Mouse (Mus musculus): ENCODE data around the gene Ap1s3. TPM values are rescaled to one million over a fixed set of nuclear protein-coding genes. Genes with fewer than 3 reads are reported as not detected.

Gene Ap1s3
- polyA plus RNA-seq, 1 experiment from 2014 or later, result 0.18 TPM

- WGBS, result 76% methylated on average over 2 of the region's 2 CpGs
- no peak for ATAC-seq (ENCODE audit: insufficient number of reproducible peaks, insufficient read depth, low FRiP score, low TSS enrichment)
- H3K4me2 ChIP-seq (replicated peaks), result no peak overlapping the region
Measured at GRCm38 (mm10) chr1:79698506-79698905, 26.7 kb upstream of the Ap1s3 start.

GRCm38 (mm10) chr1:79697382-79697781 lies 25.6 kb upstream of the Ap1s3 start:
- H3K27me3 ChIP-seq, result no peaks in the 10 kb centered on the region
- no peak overlapping the region for H3K4me3 ChIP-seq
- H3K9me3 ChIP-seq, result no peaks in the 10 kb centered on the region
- H3K36me3 ChIP-seq, result no peaks in the 10 kb centered on the region; the same call in 1 of the 2 replicates
- peak; percentile 84 for ATAC-seq (ENCODE audit: insufficient number of reproducible peaks, insufficient read depth, low FRiP score, low TSS enrichment)
- H3K4me1 ChIP-seq, result peaks cover 10% of the 10 kb centered on the region
- peak overlapping the region; percentile 36; the same call in 1 of the 2 replicates for H3K27ac ChIP-seq
- no peak overlapping the region for H3K9ac ChIP-seq
- no peak overlapping the region for H3K4me2 ChIP-seq (replicated peaks)
- 48% methylated on average over 9 of the region's 9 CpGs for WGBS

More at GRCm38 (mm10) chr1:79698506-79698905, 26.7 kb upstream of the Ap1s3 start:
- H3K4me1 ChIP-seq, result peaks cover 10% of the 10 kb centered on the region
- no peaks in the 10 kb centered on the region; the same call in 1 of the 2 replicates for H3K36me3 ChIP-seq
- H3K4me3 ChIP-seq, result no peak overlapping the region
- no peaks in the 10 kb centered on the region for H3K27me3 ChIP-seq
- H3K27ac ChIP-seq, result no peak overlapping the region
- H3K9me3 ChIP-seq, result no peaks in the 10 kb centered on the region
- no peak overlapping the region for H3K9ac ChIP-seq

- 63% methylated on average over 5 of the region's 5 CpGs for WGBS
- no peak overlapping the region for H3K9ac ChIP-seq
Measured at GRCm38 (mm10) chr1:79696933-79697332, 25.2 kb upstream of the Ap1s3 start.

GRCm38 (mm10) chr1:79692482-79692881 lies 20.7 kb upstream of the Ap1s3 start:
- H3K9me3 ChIP-seq, result no peaks in the 10 kb centered on the region
- WGBS, result 79% methylated on average over 3 of the region's 3 CpGs

More at GRCm38 (mm10) chr1:79696933-79697332, 25.2 kb upstream of the Ap1s3 start:
- H3K4me1 ChIP-seq, result peaks cover 10% of the 10 kb centered on the region
- ATAC-seq (ENCODE audit: insufficient number of reproducible peaks, insufficient read depth, low FRiP score, low TSS enrichment), result peak; percentile 74
- H3K4me3 ChIP-seq, result no peak overlapping the region
- H3K27ac ChIP-seq, result no peak overlapping the region
- H3K36me3 ChIP-seq, result no peaks in the 10 kb centered on the region; the same call in 1 of the 2 replicates
- no peak overlapping the region for H3K4me2 ChIP-seq (replicated peaks)
- H3K9me3 ChIP-seq, result no peaks in the 10 kb centered on the region
- H3K27me3 ChIP-seq, result no peaks in the 10 kb centered on the region

GRCm38 (mm10) chr1:79687254-79687653 lies 15.5 kb upstream of the Ap1s3 start:
- Histone ChIP-seq H3K9ac (no peak overlapping the region), H3K36me3 (no peaks in the 10 kb centered on the region), H3K4me2 (replicated peaks) (no peak overlapping the region), H3K4me1 (no peaks in the 10 kb centered on the region), H3K9me3 (no peaks in the 10 kb centered on the region), H3K27ac (no peak overlapping the region), H3K27me3 (no peaks in the 10 kb centered on the region), H3K4me3 (no peak overlapping the region)
- 85% methylated on average over 1 of the region's 1 CpGs for WGBS
- no peak for ATAC-seq (ENCODE audit: insufficient number of reproducible peaks, insufficient read depth, low FRiP score, low TSS enrichment)

More at GRCm38 (mm10) chr1:79692482-79692881, 20.7 kb upstream of the Ap1s3 start:
- Histone ChIP-seq H3K27me3 (no peaks in the 10 kb centered on the region), H3K9ac (no peak overlapping the region), H3K4me2 (replicated peaks) (no peak overlapping the region), H3K4me1 (peaks cover 2% of the 10 kb centered on the region), H3K36me3 (no peaks in the 10 kb centered on the region), H3K27ac (no peak overlapping the region), H3K4me3 (no peak overlapping the region)
- ATAC-seq (ENCODE audit: insufficient number of reproducible peaks, insufficient read depth, low FRiP score, low TSS enrichment), result no peak

- no peaks in the 10 kb centered on the region for H3K27me3 ChIP-seq
- H3K36me3 ChIP-seq, result no peaks in the 10 kb centered on the region
- no peak overlapping the region for H3K4me2 ChIP-seq (replicated peaks)
- H3K27ac ChIP-seq, result no peak overlapping the region
- H3K9ac ChIP-seq, result no peak overlapping the region
- no peaks in the 10 kb centered on the region for H3K9me3 ChIP-seq
- no peaks in the 10 kb centered on the region for H3K4me1 ChIP-seq
- no peak for ATAC-seq (ENCODE audit: insufficient number of reproducible peaks, insufficient read depth, low FRiP score, low TSS enrichment)
- no peak overlapping the region for H3K4me3 ChIP-seq
Measured at GRCm38 (mm10) chr1:79684027-79684426, 12.3 kb upstream of the Ap1s3 start.

GRCm38 (mm10) chr1:79682936-79683335 lies 11.2 kb upstream of the Ap1s3 start:
- H3K4me2 ChIP-seq (replicated peaks), result no peak overlapping the region
- 16% methylated on average over 5 of the region's 5 CpGs for WGBS

GRCm38 (mm10) chr1:79680777-79681176 lies 9.0 kb upstream of the Ap1s3 start:
- no peak overlapping the region for H3K9ac ChIP-seq
- no peak overlapping the region for H3K4me2 ChIP-seq (replicated peaks)
- WGBS, result 86% methylated on average over 3 of the region's 3 CpGs
- no peak for ATAC-seq (ENCODE audit: insufficient number of reproducible peaks, insufficient read depth, low FRiP score, low TSS enrichment)
- no peaks in the 10 kb centered on the region for H3K36me3 ChIP-seq
- H3K27me3 ChIP-seq, result no peaks in the 10 kb centered on the region
- H3K9me3 ChIP-seq, result no peaks in the 10 kb centered on the region
- no peaks in the 10 kb centered on the region for H3K4me1 ChIP-seq
- H3K4me3 ChIP-seq, result no peak overlapping the region
- no peak overlapping the region for H3K27ac ChIP-seq

More at GRCm38 (mm10) chr1:79682936-79683335, 11.2 kb upstream of the Ap1s3 start:
- H3K4me1 ChIP-seq, result no peaks in the 10 kb centered on the region
- no peak overlapping the region for H3K4me3 ChIP-seq
- no peak overlapping the region for H3K9ac ChIP-seq
- no peak overlapping the region for H3K27ac ChIP-seq
- ATAC-seq (ENCODE audit: insufficient number of reproducible peaks, insufficient read depth, low FRiP score, low TSS enrichment), result no peak
- no peaks in the 10 kb centered on the region for H3K9me3 ChIP-seq
- H3K27me3 ChIP-seq, result no peaks in the 10 kb centered on the region
- no peaks in the 10 kb centered on the region for H3K36me3 ChIP-seq

GRCm38 (mm10) chr1:79678117-79678684 lies 6.4 kb upstream of the Ap1s3 start:
- Histone ChIP-seq H3K4me1 (no peaks in the 10 kb centered on the region), H3K27me3 (peaks cover 3% of the 10 kb centered on the region; the same call in 1 of the 2 replicates), H3K27ac (no peak overlapping the region), H3K9ac (no peak overlapping the region), H3K9me3 (no peaks in the 10 kb centered on the region), H3K36me3 (no peaks in the 10 kb centered on the region), H3K4me3 (no peak overlapping the region), H3K4me2 (replicated peaks) (no peak overlapping the region)
- no peak for ATAC-seq (ENCODE audit: insufficient number of reproducible peaks, insufficient read depth, low FRiP score, low TSS enrichment)
- 77% methylated on average over 8 of the region's 8 CpGs for WGBS

GRCm38 (mm10) chr1:79675716-79676115 lies 3.9 kb upstream of the Ap1s3 start:
- no peaks in the 10 kb centered on the region for H3K36me3 ChIP-seq
- H3K9ac ChIP-seq, result no peak overlapping the region
- no peak overlapping the region for H3K4me3 ChIP-seq
- H3K4me1 ChIP-seq, result peaks cover 8% of the 10 kb centered on the region; the same call in 1 of the 2 replicates
- H3K9me3 ChIP-seq, result no peaks in the 10 kb centered on the region
- H3K4me2 ChIP-seq (replicated peaks), result no peak overlapping the region
- no peak for ATAC-seq (ENCODE audit: insufficient number of reproducible peaks, insufficient read depth, low FRiP score, low TSS enrichment)
- peaks cover 19% of the 10 kb centered on the region for H3K27me3 ChIP-seq
- WGBS, result 48% methylated on average over 4 of the region's 4 CpGs
- H3K27ac ChIP-seq, result no peak overlapping the region

GRCm38 (mm10) chr1:79671196-79671542 lies 603 bp downstream of the Ap1s3 start:
- H3K9ac ChIP-seq, result peak overlapping the region; percentile 57; the same call in 1 of the 2 replicates
- H3K36me3 ChIP-seq, result no peaks in the 10 kb centered on the region
- peak overlapping the region; percentile 98 for H3K4me2 ChIP-seq (replicated peaks)
- WGBS, result under 1% methylated on average over 11 of the region's 11 CpGs
- H3K27ac ChIP-seq, result no peak overlapping the region
- peaks cover 8% of the 10 kb centered on the region; the same call in 1 of the 2 replicates for H3K4me1 ChIP-seq
- peaks cover 25% of the 10 kb centered on the region for H3K27me3 ChIP-seq
- H3K4me3 ChIP-seq, result peak overlapping the region; percentile 69
- no peak for ATAC-seq (ENCODE audit: insufficient number of reproducible peaks, insufficient read depth, low FRiP score, low TSS enrichment)
- H3K9me3 ChIP-seq, result no peaks in the 10 kb centered on the region

GRCm38 (mm10) chr1:79669419-79669974 lies 2.3 kb downstream of the Ap1s3 start:
- Histone ChIP-seq H3K36me3 (no peaks in the 10 kb centered on the region), H3K4me2 (replicated peaks) (no peak overlapping the region), H3K27ac (no peak overlapping the region), H3K27me3 (peaks cover 25% of the 10 kb centered on the region), H3K4me1 (peaks cover 8% of the 10 kb centered on the region; the same call in 1 of the 2 replicates), H3K9ac (no peak overlapping the region), H3K9me3 (no peaks in the 10 kb centered on the region), H3K4me3 (no peak overlapping the region)
- ATAC-seq (ENCODE audit: insufficient number of reproducible peaks, insufficient read depth, low FRiP score, low TSS enrichment), result no peak
- 86% methylated on average over 9 of the region's 9 CpGs for WGBS

Data from embryonic facial prominence, embryonic 12.5 days (tissue).